Mouse (Mus musculus): ENCODE results near the gene Tnnc2. TPM values are rescaled to one million over a fixed set of nuclear protein-coding genes. Genes with fewer than 3 reads are reported as not detected.

The Tnnc2 gene
- polyA plus RNA-seq, 1 experiment = 0.80 TPM

DNA sequence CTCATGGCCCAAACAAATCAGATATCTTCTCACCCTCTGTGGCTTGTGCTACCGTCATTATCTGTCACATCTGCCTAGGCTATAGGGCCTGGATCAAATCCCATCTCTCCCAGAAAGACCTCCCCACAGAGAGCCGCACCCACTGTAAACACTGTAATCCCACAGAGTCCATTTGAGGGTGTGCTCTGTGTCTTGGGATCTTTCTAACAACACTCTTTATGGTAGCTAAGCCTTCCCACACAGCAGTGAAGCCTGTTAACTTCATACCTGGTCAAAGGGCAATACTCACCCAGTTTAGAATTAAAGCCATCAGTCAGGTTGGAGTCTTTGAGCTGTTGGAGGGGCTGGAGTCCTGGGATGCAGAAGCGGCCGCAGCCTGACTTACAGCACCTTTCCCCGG, 48.0 kb downstream of the Tnnc2 start:
- no peak overlapping the region for H3K27ac ChIP-seq (ENCODE audit: insufficient read depth, low read depth, low read length)
- no peaks in the 10 kb centered on the region for H3K4me1 ChIP-seq (ENCODE audit: control insufficient read depth, insufficient read depth, low read length)
- TF ChIP-seq POLR2A (IDR thresholded peaks at IDR 0.05; ENCODE audit: borderline replicate concordance, low read depth, low read length) (no peak), CTCF (IDR thresholded peaks at IDR 0.05; ENCODE audit: low read depth, low read length) (no peak)

More for the DNA sequence above, 48.0 kb downstream of the Tnnc2 start:
- H3K4me3 ChIP-seq (ENCODE audit: insufficient read depth, low read length) = no peak overlapping the region

Other genes with a start within 250 kb of the Tnnc2 start
- not detected in 2 replicates for gene Wfdc2, start 217.6 kb downstream of the Tnnc2 start, polyA plus RNA-seq (2012; ENCODE audit: insufficient read depth, insufficient read length, missing spikeins)
- gene Spint3, start 206.5 kb downstream of the Tnnc2 start, polyA plus RNA-seq (2012; ENCODE audit: insufficient read depth, insufficient read length, missing spikeins) = not detected in 2 replicates
- not detected in 2 replicates for gene Wfdc6a, start 194.5 kb downstream of the Tnnc2 start, polyA plus RNA-seq (2012; ENCODE audit: insufficient read depth, insufficient read length, missing spikeins)
- gene Eppin, start 186.4 kb downstream of the Tnnc2 start, polyA plus RNA-seq (2012; ENCODE audit: insufficient read depth, insufficient read length, missing spikeins) = not detected in 2 replicates
- gene Wfdc6b, start 166.4 kb downstream of the Tnnc2 start, polyA plus RNA-seq (2012; ENCODE audit: insufficient read depth, insufficient read length, missing spikeins) = not detected in 2 replicates
- not detected in 2 replicates for gene Wfdc8, start 166.3 kb downstream of the Tnnc2 start, polyA plus RNA-seq (2012; ENCODE audit: insufficient read depth, insufficient read length, missing spikeins)
- gene Wfdc16, start 141.2 kb downstream of the Tnnc2 start, polyA plus RNA-seq (2012; ENCODE audit: insufficient read depth, insufficient read length, missing spikeins) = not detected in 2 replicates
- not detected in 2 replicates for gene Wfdc10, start 123.9 kb downstream of the Tnnc2 start, polyA plus RNA-seq (2012; ENCODE audit: insufficient read depth, insufficient read length, missing spikeins)
- gene Wfdc9, start 123.4 kb downstream of the Tnnc2 start, polyA plus RNA-seq (2012; ENCODE audit: insufficient read depth, insufficient read length, missing spikeins) = not detected in 2 replicates
- gene Wfdc11, start 105.9 kb downstream of the Tnnc2 start, polyA plus RNA-seq (2012; ENCODE audit: insufficient read depth, insufficient read length, missing spikeins) = not detected in 2 replicates
- not detected in 2 replicates for gene Wfdc13, start 94.9 kb downstream of the Tnnc2 start, polyA plus RNA-seq (2012; ENCODE audit: insufficient read depth, insufficient read length, missing spikeins)
- not detected in 2 replicates for gene Spint4, start 81.5 kb downstream of the Tnnc2 start, polyA plus RNA-seq (2012; ENCODE audit: insufficient read depth, insufficient read length, missing spikeins)
- gene Spint5, start 64.7 kb downstream of the Tnnc2 start, polyA plus RNA-seq (2012; ENCODE audit: insufficient read depth, insufficient read length, missing spikeins) = not detected in 2 replicates
- gene Wfdc3, start 34.0 kb downstream of the Tnnc2 start, polyA plus RNA-seq (2012; ENCODE audit: insufficient read depth, insufficient read length, missing spikeins) = not detected in 2 replicates
- gene Dnttip1, start 34.0 kb downstream of the Tnnc2 start, polyA plus RNA-seq (2012; ENCODE audit: insufficient read depth, insufficient read length, missing spikeins) = 33.4 and 33.7 TPM in 2 replicates
- gene Ube2c, start 10.1 kb downstream of the Tnnc2 start, polyA plus RNA-seq (2012; ENCODE audit: insufficient read depth, insufficient read length, missing spikeins) = 93.9 and 99.8 TPM in 2 replicates
- 14.6 and 20.3 TPM in 2 replicates for gene Snx21, start 5.9 kb upstream of the Tnnc2 start, polyA plus RNA-seq (2012; ENCODE audit: insufficient read depth, insufficient read length, missing spikeins)
- gene Acot8, start 24.9 kb upstream of the Tnnc2 start, polyA plus RNA-seq (2012; ENCODE audit: insufficient read depth, insufficient read length, missing spikeins) = 26.8 and 27.6 TPM in 2 replicates
- 5.0 and 7.3 TPM in 2 replicates for gene Zswim3, start 25.1 kb upstream of the Tnnc2 start, polyA plus RNA-seq (2012; ENCODE audit: insufficient read depth, insufficient read length, missing spikeins)
- gene Zswim1, start 42.7 kb upstream of the Tnnc2 start, polyA plus RNA-seq (2012; ENCODE audit: insufficient read depth, insufficient read length, missing spikeins) = 5.7 and 5.8 TPM in 2 replicates
- 1.4 TPM in 1 of 2 replicates, not detected in the other for gene Spata25, start 48.6 kb upstream of the Tnnc2 start, polyA plus RNA-seq (2012; ENCODE audit: insufficient read depth, insufficient read length, missing spikeins)
- 632 and 760 TPM in 2 replicates for gene Ctsa, start 52.9 kb upstream of the Tnnc2 start, polyA plus RNA-seq (2012; ENCODE audit: insufficient read depth, insufficient read length, missing spikeins)
- gene Neurl2, start 53.5 kb upstream of the Tnnc2 start, polyA plus RNA-seq (2012; ENCODE audit: insufficient read depth, insufficient read length, missing spikeins) = 21.0 and 25.4 TPM in 2 replicates
- gene Pltp, start 77.7 kb upstream of the Tnnc2 start, polyA plus RNA-seq (2012; ENCODE audit: insufficient read depth, insufficient read length, missing spikeins) = 1,260 and 1,371 TPM in 2 replicates
- gene Pcif1, start 99.3 kb upstream of the Tnnc2 start, polyA plus RNA-seq (2012; ENCODE audit: insufficient read depth, insufficient read length, missing spikeins) = 27.1 and 27.6 TPM in 2 replicates
- gene Zfp335, start 131.8 kb upstream of the Tnnc2 start, polyA plus RNA-seq (2012; ENCODE audit: insufficient read depth, insufficient read length, missing spikeins) = 14.0 and 14.5 TPM in 2 replicates
- gene Mmp9, start 160.8 kb upstream of the Tnnc2 start, polyA plus RNA-seq (2012; ENCODE audit: insufficient read depth, insufficient read length, missing spikeins) = 0.70 and 1.4 TPM in 2 replicates
- gene Slc12a5, start 180.8 kb upstream of the Tnnc2 start, polyA plus RNA-seq (2012; ENCODE audit: insufficient read depth, insufficient read length, missing spikeins) = not detected in 2 replicates

Measured in bone marrow macrophage, adult 2 months (primary cell).